Mouse (Mus musculus): ENCODE measurements around the gene Hoxa6.

Gene Hoxa6

DNA sequence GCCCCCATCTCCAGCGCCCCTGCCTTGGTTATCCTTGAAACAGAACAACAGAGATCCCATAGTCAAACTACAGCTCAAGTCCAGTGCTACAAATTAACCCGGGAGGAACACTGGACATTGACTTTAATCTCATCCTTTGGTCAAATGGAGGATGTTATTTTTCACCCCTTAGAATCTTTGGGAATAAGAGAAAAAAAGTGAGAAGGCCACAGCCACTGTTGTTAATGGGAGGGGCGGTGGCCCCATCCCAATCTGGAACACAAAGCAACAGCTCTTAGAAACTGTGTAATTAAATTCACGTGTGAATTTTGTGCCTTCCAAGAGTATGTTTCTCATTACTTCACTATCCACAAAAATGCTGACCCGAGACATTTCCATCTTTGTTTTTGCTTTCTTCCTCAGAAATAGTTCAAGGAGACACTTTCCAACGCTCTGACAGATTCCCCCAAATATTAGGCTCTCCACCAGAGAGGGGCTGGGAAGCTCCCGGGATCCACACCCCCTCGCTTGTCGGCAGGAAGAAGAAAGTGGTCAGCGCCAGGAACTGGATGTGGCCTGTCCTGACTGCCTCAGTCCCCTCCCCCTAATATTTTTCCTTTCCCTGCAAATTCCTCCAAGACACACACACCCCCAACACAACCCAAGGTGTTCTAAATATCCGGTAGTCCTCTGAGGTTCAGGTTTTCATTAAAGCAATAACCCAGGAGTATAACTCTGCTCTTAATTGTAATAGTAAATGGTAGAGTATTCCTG lies 19.1 kb upstream of the Hoxa6 start:
- DNase-seq (ENCODE audit: low spot score in 2 of 2), result no peak

GRCm38 (mm10) chr6:52226569-52227257 lies 18.2 kb upstream of the Hoxa6 start:
- no peak for DNase-seq (ENCODE audit: low spot score in 2 of 2)

GRCm38 (mm10) chr6:52225612-52226568 lies 17.4 kb upstream of the Hoxa6 start:
- no peak for DNase-seq (ENCODE audit: low spot score in 2 of 2)

GRCm38 (mm10) chr6:52224895-52225611 lies 16.5 kb upstream of the Hoxa6 start:
- DNase-seq (ENCODE audit: low spot score in 2 of 2), result no peak

DNA sequence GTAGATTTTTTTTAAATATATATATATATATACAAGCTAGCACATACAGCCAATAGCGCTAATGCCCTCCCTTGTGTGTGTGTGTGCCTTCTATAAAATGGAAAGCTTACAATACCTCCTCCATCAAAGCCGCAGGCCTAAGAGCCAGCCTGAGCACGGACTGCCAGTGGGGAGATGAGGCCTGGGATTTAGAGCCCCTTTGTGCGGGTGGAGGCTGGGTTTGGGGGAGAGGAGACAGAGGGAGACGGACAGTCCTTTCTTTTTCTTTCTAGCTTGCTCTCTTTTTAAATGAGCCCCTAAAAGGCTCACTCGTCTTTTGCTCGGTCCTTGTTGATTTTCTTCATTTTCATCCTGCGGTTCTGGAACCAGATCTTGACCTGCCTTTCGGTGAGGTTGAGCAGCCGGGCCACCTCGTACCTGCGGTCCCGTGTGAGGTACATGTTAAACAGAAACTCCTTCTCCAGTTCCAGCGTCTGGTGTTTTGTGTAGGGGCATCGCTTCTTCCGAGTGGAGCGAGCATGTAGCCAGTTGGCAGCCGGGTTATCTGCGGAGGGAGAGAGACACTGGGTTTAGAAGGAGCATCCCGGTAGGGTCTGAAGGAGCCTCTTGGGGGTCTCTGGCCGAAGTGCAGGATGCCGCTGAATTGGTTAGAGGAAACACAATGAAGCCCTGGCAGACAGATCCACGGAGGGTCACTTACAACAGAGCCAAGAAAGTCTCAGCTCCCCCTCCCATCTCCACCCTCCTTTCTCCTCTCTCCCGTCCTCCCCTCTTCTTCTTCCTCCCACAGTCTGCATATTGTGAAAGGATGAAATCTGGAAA lies 15.6 kb upstream of the Hoxa6 start:
- DNase-seq (ENCODE audit: low spot score in 2 of 2), result no peak

DNA sequence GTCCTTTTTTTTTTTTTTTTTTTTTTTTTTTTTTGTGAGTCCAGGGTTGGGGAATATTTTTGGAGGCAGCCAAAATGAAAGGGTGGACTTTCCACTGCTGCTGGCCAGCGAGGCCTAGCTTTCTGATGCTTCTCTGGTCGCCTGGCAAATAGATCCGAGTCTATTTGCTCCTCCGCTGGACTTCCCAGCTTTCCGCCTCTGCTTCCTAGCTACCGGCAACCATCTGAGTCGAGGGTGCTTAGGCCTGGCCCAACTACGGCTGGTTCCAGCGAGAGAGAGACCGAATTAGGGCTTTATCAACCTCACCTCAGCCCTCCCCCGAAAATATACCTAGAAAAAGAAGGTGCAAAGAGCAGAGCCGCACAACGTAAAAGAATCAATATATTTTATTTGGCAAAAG lies 14.2 kb upstream of the Hoxa6 start:
- no peak for DNase-seq (ENCODE audit: low spot score in 2 of 2)

DNA sequence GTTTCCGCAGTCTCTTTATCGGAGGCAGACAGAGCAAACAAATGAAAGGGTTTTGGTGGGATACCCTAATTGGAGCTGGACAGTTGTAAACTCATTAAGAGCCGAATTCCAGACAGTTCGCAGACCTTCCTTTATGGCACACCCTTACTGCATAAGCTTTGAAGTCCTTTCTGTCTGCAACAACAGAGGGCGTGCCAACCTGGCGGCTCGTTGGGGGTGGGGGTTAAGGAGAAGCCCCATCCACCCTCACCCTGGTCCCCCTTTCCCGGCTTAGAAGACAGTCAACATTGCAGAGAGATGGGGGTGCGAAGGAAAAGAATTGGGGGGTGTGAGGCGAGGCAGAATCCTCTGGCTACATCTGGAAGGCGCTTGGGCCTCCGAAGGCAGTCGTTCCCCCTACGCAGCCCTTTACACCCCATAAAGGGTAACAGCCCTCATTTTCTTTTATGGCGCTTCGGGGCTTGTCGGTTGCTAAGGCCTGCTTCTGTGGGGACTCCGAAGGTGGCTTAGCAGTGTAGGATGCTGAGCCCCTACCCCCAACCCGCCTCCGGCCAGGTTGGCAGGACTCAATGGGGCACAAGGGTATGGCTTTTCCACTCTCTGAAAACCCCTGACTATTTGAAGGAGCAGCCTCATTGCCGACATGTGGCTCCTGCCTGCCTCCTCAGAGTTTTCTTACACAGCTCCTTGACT lies 13.6 kb upstream of the Hoxa6 start:
- no peak for DNase-seq (ENCODE audit: low spot score in 2 of 2)

DNA sequence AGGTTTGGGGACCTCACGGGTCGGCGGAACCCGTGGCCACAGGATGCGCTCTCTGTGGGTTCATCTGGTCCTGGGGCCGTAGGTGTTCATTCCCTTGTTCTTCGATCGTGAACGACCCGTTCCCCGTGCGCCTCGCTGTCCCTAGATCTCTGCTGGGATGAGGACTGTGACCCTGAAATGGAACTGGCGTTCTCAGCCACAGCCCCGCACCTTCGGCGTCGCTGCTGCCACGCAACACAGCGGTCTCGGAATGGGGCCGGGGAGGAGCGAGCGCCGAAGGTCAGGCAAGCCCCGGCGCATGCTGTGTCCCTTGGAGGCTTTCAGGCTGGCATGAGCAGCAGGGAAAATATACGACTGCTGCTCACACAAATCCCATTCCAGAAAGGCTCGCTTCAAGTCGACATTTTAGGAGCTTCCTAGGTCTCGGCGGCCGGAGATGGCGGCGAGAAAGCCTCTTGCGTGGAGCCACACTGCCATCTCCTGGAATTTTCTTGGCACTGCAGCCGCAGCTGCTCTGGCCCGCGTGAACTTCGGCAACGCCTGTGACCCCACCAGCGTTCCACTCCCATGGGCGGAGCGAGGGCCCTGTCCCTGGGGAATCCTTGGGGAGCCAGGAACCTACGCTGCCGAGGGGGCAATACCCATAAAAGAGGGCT lies 12.9 kb upstream of the Hoxa6 start, which contains the start of gene Hoxa7:
Hoxa7 (minus strand) TSS at position 518 of the 656 bp plus-strand sequence.
- peak; percentile 66 to 67 for DNase-seq (ENCODE audit: low spot score in 2 of 2)

DNA sequence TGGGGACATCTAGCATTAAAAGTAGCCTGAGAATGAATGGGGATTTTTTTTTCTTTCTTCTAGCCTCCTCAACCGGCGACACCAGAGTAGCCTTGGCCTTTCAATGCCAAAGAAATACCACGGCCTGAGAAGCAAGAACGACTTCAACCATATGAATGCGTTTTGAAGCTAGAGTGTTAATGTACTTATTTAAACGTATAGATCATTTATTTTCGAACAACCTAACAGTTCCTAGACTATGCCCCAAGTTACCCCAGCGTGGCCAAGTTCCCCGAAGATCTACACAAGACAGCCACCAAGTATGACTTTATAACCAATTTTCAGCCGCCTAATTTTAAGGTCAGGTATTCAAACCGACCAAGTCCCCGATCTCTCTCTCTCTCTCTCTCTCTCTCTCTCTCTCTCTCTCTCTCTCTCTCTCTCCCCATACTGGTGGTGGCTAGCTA lies 12.4 kb upstream of the Hoxa6 start:
- DNase-seq (ENCODE audit: low spot score in 2 of 2), result no peak

GRCm38 (mm10) chr6:52220003-52220864 lies 11.7 kb upstream of the Hoxa6 start:
- DNase-seq (ENCODE audit: low spot score in 2 of 2), result no peak

DNA sequence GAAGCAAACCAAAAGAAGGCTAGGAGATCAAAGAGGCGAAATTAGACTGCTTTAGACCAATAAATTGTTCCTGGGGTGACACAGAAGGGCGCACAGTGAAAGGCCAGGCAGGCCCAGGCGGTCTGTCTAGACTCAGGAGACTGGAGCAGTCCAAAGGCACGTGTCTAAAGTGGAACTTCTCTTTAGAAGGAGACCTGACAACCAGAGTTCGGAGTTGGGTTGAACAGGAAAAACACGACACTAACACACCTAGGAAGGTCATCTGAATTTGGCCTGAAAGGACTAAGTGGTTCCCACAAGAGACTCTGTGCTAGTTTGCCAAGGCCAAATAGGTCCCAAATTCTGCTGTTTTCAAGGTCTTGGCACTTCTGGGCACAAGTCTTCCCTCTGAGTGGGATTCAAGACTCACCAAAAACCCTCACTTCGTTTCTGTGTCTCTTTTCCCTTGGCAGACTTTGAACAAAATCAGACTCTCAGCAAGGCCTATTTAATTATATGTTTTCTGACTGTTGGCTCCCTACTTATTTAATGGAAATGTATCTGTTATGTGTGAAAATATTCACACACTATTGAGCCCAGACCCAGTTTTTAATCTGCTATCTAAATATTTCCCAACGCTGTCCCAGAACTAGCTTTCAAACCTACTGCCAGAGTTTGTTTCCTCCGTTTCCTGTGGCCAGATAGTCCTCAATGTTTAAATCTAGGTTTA lies 10.9 kb upstream of the Hoxa6 start:
- DNase-seq (ENCODE audit: low spot score in 2 of 2), result no peak

- DNase-seq (ENCODE audit: low spot score in 2 of 2), result no peak
These were observed 10.2 kb upstream of the Hoxa6 start for GRCm38 (mm10) chr6:52218643-52219215.

DNA sequence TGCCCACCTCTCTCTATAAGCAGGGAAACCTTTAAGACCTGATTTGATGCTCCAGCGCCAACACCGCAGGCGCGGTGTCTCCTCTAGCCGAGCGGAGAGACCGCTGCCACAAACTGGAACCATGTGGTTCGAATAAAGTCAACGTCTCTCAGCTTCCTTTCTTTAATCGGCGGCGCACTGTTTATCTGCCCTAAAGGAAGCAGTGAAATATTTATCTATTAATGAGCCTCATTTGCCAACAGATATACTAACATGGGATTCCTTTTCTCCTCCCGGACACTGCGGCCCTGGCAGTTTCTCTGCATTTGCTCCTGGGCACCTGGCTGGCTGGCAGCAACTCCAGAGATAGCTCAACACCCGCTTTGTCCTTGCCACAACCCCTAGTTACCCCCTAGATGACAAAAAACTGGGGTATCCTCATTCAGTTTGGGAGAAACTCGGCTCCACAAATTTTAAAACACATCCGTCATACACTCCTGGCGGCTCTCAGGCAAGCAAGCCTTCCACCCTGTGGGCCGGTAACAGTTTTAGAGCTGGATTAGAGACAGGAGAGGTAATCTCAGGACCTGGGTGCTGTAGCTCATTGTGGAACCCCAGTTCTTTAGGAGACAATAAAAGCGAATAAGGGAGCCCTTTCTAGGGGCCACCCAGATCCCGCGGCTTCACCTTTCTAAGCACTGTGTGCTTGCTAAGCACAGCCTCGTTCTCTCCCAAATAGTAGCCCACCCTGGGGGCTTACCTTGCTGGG lies 9.5 kb upstream of the Hoxa6 start:
- no peak for DNase-seq (ENCODE audit: low spot score in 2 of 2)

DNA sequence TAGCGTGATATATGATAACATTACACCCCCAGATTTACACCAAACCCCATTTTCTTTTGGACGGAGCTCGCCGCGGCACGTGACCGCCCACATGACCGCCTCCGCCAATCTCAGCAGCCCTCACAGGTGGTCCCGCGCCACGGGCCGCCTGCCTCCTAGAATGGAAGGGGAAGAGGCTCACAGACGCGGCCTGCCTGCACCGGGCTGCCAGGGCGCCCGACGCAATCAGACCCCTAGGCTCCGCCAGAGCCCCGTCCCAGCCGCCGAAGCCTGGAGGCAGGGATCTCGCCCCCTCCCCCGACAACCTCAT lies 8.9 kb upstream of the Hoxa6 start:
- DNase-seq (ENCODE audit: low spot score in 2 of 2), result no peak

DNA sequence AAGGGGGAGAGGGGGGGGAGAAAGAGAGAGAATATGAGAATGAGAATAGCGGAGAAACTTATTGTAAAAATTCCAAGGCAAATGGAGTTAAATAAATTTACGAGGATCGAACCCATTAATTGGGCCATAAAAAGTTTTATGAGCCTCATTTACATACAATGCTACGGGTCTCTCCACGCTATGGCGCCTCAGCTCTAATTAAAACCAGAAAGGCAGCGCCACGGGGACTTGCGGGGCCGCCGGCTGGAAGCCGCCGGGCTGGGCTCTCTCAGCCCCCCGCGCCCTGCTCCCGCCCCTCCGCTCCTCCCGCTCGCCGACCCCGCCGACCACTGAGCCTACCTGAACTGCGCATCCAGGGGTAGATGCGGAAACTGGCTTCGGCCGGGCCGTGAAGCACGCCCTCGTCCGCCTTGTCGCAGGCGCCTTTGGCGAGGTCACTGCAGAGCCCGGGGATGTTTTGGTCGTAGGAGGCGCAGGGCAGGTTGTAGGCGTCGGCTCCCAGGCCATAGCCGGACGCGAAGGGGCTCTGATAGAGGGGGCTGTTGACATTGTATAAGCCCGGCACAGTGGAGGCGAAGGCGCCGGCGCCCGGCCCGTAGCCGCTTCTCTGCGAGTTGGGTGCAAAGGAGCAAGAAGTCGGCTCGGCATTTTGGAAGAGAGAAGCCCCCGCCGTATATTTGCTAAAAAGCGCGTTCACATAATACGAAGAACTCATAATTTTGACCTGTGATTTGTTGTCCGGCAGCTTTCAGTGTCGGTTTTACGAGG lies 8.4 kb upstream of the Hoxa6 start:
- no peak for DNase-seq (ENCODE audit: low spot score in 2 of 2)

Measured in frontal cortex, postnatal 25 days (tissue).